Mouse (Mus musculus): Measurements from ENCODE around the gene Clcf1.
A peak's percentile ranks its signal among the peaks of the same experiment; 100 is the strongest.
"Not testable (repeated sequence)": the region's sequence is repeated elsewhere in the genome, so short reads cannot be mapped to it uniquely, and the experiment has no call there.

Clcf1 gene

GRCm38 (mm10) chr19:4218784-4219183 lies 4.7 kb downstream of the Clcf1 start:
- DNase-seq (ENCODE audit: low spot score) = no peak

- DNase-seq (ENCODE audit: low spot score) = no peak
Observed at GRCm38 (mm10) chr19:4219943-4220342, 5.9 kb downstream of the Clcf1 start.

GRCm38 (mm10) chr19:4220416-4220815 lies 6.4 kb downstream of the Clcf1 start:
- no peak for DNase-seq (ENCODE audit: low spot score)

GRCm38 (mm10) chr19:4220957-4221743 lies 7.1 kb downstream of the Clcf1 start:
- DNase-seq (ENCODE audit: low spot score) = peak; percentile 52

- peak; percentile 61 for DNase-seq (ENCODE audit: low spot score)
Observed at GRCm38 (mm10) chr19:4222165-4222564, 8.1 kb downstream of the Clcf1 start.

GRCm38 (mm10) chr19:4226779-4227178 lies 12.7 kb downstream of the Clcf1 start:
- no peak for DNase-seq (ENCODE audit: low spot score)

GRCm38 (mm10) chr19:4227446-4227845 lies 13.4 kb downstream of the Clcf1 start:
- no peak for DNase-seq (ENCODE audit: low spot score)

- DNase-seq (ENCODE audit: low spot score) = peak; percentile 80
Observed at GRCm38 (mm10) chr19:4227894-4228678, 14.0 kb downstream of the Clcf1 start.

GRCm38 (mm10) chr19:4228891-4229290 lies 14.9 kb downstream of the Clcf1 start:
- no peak for DNase-seq (ENCODE audit: low spot score)

GRCm38 (mm10) chr19:4229451-4230076 lies 15.5 kb downstream of the Clcf1 start:
- DNase-seq (ENCODE audit: low spot score) = no peak

GRCm38 (mm10) chr19:4230415-4230814 lies 16.4 kb downstream of the Clcf1 start:
- no peak for DNase-seq (ENCODE audit: low spot score)

GRCm38 (mm10) chr19:4231253-4232185 lies 17.5 kb downstream of the Clcf1 start, which contains the start of gene Pold4:
TSS of gene Pold4 (plus strand) at chr19:4231899.
- DNase-seq (ENCODE audit: low spot score) = peak; percentile 90

GRCm38 (mm10) chr19:4232186-4232572 lies 18.1 kb downstream of the Clcf1 start:
- peak; percentile 47 for DNase-seq (ENCODE audit: low spot score)

GRCm38 (mm10) chr19:4232651-4233050 lies 18.6 kb downstream of the Clcf1 start:
- DNase-seq (ENCODE audit: low spot score) = no peak

- no peak for DNase-seq (ENCODE audit: low spot score)
Observed at GRCm38 (mm10) chr19:4234548-4234947, 20.5 kb downstream of the Clcf1 start.

- no peak for DNase-seq (ENCODE audit: low spot score)
Observed at GRCm38 (mm10) chr19:4240247-4240668, 26.2 kb downstream of the Clcf1 start.

- DNase-seq (ENCODE audit: low spot score) = no peak
Observed at GRCm38 (mm10) chr19:4242416-4242815, 28.4 kb downstream of the Clcf1 start.

GRCm38 (mm10) chr19:4244775-4245174 lies 30.7 kb downstream of the Clcf1 start:
- DNase-seq (ENCODE audit: low spot score) = no peak

- no peak for DNase-seq (ENCODE audit: low spot score)
Observed at GRCm38 (mm10) chr19:4247010-4247409, 33.0 kb downstream of the Clcf1 start.

- DNase-seq (ENCODE audit: low spot score) = not testable (repeated sequence)
Observed at GRCm38 (mm10) chr19:4248683-4249082, 34.6 kb downstream of the Clcf1 start.

GRCm38 (mm10) chr19:4254230-4254629 lies 40.2 kb downstream of the Clcf1 start:
- no peak for DNase-seq (ENCODE audit: low spot score)
